Mouse (Mus musculus) erythroblast, embryonic 14.5 days (primary cell): Measurements from ENCODE around the gene Nfe2l3. TPM values are rescaled to one million over a fixed set of nuclear protein-coding genes. Genes with fewer than 3 reads are reported as not detected.
"Not testable (repeated sequence)": the region's sequence is repeated elsewhere in the genome, so short reads cannot be mapped to it uniquely, and the experiment has no call there.

Experiments used
- H3K27me3 ChIP-seq: 2 replicates; pipeline ENCODE4 v1.6.1; 2012; ENCODE audit warnings: inconsistent platforms; ENCODE audit not compliant: control insufficient read depth
- H3K36me3 ChIP-seq: 2 replicates; pipeline ENCODE4 v1.6.1; 2012; ENCODE audit warnings: mild to moderate bottlenecking, inconsistent platforms; ENCODE audit not compliant: control insufficient read depth
- H3K4me1 ChIP-seq: 2 replicates; pipeline ENCODE4 v1.6.1; 2012; ENCODE audit warnings: inconsistent platforms; ENCODE audit not compliant: control insufficient read depth
- H3K4me3 ChIP-seq: replicated peaks from 2 replicates; pipeline ENCODE3; 2012; ENCODE audit warnings: moderate library complexity, mild to moderate bottlenecking, inconsistent platforms
- H3K9me3 ChIP-seq: 2 replicates; pipeline ENCODE4 v1.6.1; 2012; ENCODE audit warnings: low read length, inconsistent platforms, mixed read lengths; ENCODE audit not compliant: control insufficient read depth
- GATA1 ChIP-seq: IDR thresholded peaks from 2 replicates; pipeline ENCODE4 v1.6.1; 2012; ENCODE audit warnings: low read length, inconsistent platforms, mixed read lengths
- TAL1 ChIP-seq: IDR thresholded peaks from 3 replicates; pipeline ENCODE4 v1.6.1; 2012; ENCODE audit warnings: low read length, inconsistent platforms, mixed read lengths
- polyA plus RNA-seq: library from polyadenylated mRNA; stranded (reverse); fragments of >175 nt; gene quantifications from 2 replicates; pipeline ENCODE4 v1.2.3, GENCODE M21; 2012

Gene Nfe2l3
- not detected in 2 replicates for polyA plus RNA-seq

DNA sequence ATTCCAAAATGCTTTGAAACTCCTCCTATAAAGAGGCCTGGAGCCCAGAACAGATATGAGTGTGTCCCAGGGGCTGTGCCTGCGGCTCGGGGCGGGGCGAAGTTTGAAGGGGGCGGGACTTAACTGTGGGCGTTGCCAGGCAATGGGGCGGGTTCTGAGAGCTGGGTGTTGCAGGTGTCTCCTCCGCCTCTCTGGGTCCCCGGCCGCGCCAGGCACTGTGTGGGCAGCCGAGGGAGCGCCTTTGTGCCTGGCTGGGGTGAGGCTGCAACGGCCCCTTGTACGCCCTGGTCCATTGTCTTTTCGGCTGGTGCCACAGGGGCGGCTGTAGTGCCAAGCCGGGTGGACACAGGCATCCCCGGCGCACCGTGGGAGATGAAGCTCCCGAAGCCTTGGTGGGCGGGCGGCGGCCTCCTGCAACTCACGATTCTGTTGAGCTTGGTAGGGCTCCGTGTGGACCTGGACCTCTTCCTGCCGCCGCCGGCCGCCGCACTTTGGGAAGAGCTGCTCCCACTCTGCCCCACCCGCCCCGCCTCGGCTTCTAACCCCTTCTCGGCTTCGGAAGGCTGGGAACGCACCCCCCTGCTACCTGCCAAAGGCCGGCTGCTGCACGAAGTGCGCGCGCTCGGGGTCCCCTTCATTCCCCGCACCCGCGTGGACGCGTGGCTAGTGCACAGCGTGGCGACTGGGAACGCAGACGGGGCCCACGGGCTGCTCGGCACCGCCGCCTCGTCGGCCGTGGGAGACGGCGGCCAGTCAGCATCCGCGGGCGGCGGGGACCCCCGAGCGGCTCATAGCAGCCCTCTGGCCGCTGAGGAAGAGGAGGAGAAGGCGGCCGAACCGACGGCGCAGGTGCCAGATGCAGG is at the start of gene Nfe2l3:
Gene Nfe2l3, plus strand, starts transcription at position 136 of the 863 bp plus-strand sequence.
- TF ChIP-seq GATA1 (no peak), TAL1 (no peak)
- Histone ChIP-seq H3K36me3 (no peaks in the 10 kb centered on the region), H3K27me3 (peaks cover 74% of the 10 kb centered on the region), H3K4me3 (peak within 1 kb of the TSS; percentile 38), H3K9me3 (peaks cover 5% of the 10 kb centered on the region; the same call in 1 of the 2 replicates), H3K4me1 (peaks cover 12% of the 10 kb centered on the region)

DNA sequence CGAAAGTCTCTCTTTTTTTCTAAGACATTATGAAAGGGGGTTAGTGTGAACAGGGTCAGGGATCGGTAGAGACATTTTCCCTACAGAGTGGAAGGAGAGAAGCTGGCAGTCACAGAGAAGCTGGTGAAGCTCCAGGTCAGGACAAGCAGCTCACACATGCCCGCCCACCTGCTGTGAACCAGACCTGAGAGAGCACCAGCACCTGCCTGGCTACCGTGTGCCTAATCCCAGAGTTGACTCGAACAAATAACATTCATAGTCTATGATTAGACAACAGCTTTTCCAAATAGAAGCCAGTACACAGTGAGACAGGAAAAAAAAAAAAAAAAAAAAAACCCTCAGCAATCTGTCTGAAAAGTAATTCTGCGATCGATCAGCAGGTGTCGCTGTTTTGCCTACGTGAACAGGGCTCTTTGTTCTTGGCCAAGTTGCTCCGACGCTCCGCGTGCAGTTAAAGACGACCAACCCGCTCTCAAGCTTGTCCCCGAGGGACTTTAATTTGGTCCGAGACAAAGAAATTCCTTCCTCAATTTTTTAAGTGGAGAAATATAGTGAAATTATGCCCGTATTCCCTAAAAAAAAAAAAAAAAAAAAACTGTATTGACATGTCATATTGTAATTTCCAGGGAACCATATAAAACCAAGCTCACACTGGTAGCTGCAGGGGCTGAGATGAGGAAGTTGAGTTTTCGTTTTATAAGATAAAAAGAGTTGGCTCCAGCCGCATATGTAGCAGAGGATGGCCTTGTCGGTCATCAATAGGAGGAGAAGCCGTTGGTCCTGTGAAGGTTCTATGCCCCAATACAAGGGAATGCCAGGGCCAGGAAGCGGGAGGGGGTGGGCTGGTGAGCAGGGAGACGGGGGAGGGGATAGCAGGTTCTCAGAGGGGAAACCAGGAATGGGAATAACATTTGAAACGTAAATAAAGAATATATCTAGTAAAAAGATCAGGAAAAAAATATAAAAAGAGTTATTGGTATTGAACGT is 48.4 kb upstream of the Nfe2l3 start:
- Histone ChIP-seq H3K27me3 (peaks cover 22% of the 10 kb centered on the region), H3K4me1 (peaks cover 7% of the 10 kb centered on the region), H3K4me3 (no peak overlapping the region), H3K36me3 (no peaks in the 10 kb centered on the region), H3K9me3 (no peaks in the 10 kb centered on the region)
- TF ChIP-seq TAL1 = no peak
- TF ChIP-seq GATA1 = no peak

DNA sequence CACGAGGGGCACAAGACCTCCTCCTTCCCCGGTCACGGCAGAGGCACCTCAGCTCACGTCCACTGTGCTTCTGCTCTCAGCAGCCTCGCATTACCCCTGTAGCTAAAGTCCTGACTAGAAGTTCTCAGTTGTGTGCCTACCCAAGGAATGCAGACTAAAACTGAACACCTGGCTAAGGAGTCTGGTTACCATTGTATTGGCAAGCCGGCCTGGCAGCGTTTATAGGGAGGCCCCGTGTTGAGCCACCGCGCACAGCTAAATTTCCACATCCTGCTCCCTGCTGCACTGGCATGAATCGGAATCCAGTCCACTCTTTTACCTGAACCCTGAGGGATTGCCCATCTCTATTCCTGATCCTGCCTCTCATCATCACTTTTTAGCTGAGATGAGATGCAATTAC is 42.0 kb upstream of the Nfe2l3 start:
- H3K9me3 ChIP-seq = no peaks in the 10 kb centered on the region
- H3K36me3 ChIP-seq = no peaks in the 10 kb centered on the region
- H3K4me3 ChIP-seq = no peak overlapping the region
- H3K27me3 ChIP-seq = no peaks in the 10 kb centered on the region
- TF ChIP-seq TAL1 (no peak), GATA1 (no peak)
- peaks cover under 1% of the 10 kb centered on the region; the same call in 1 of the 2 replicates for H3K4me1 ChIP-seq

DNA sequence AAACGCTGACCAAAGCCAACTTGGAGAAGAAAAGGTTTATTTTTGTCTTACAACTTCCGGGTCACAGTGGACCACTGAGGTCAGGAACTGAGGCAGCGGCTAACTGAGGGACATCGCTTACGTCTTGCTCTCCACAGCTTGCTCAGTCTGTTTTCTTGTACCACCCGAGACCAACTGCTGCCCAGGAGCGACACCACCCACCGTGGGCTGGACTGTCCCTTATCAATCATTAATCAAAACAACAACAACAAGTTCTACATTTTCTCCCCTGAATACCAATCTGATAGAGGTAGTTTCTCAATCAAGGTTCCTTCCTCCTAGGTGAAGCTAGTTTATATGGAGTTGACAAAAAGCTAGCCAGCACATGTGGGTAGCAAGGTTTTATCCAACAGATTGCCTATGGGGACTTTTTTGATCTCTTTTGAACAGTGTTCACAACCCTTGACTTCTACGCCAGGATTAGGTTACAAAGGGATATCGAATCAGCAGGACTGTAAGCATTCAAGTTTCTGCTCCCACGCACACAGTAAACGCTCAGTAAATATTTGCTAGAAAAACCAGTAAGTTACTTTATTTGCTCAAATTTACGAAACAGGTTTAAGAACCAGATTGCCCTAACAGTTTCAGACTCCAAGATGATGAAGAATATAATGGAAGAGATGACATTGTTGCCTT is 40.5 kb upstream of the Nfe2l3 start:
- peaks cover 3% of the 10 kb centered on the region; the same call in 1 of the 2 replicates for H3K4me1 ChIP-seq
- no peaks in the 10 kb centered on the region for H3K9me3 ChIP-seq
- no peaks in the 10 kb centered on the region for H3K36me3 ChIP-seq
- TF ChIP-seq TAL1 (no peak), GATA1 (no peak)
- no peaks in the 10 kb centered on the region for H3K27me3 ChIP-seq
- H3K4me3 ChIP-seq = no peak overlapping the region

DNA sequence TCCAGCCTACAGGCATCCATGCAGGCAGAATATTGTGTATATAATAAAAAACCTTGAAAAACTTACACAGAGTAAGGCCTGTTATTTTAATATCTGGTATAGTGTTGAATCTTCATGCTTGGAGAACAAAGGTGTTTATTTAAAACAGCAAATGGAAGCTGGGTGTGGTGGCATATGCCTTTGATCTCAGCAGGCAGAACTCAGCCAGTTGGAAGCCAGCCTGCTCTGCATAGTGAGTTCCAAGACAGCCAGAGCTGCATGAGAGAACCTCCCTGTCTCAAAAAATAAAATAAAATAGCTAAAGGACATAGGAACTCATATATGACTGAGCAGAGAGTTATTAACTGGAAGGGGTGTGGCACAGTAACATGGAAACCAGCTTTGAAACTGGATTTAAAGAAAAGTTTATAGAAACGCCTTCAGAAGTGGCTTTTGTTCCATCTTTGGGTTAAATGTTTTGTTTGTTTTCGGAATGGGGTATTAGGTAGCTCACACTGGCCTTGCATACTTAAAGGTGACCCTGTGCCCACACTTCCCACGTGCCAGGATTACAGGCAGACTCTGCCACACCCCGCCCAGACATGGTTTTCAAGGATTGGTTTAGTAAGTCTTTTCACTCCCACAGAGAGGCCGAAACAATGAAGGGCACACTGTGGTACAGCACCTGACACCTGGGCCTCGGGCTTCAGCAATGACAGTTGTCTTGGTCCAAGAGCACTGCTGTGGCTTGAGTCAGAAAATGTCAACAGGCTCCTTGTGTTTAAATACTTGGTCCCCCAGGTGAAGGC is 38.9 kb upstream of the Nfe2l3 start:
- no peak for TF ChIP-seq GATA1
- no peak for TF ChIP-seq TAL1
- Histone ChIP-seq H3K4me3 (no peak overlapping the region), H3K36me3 (no peaks in the 10 kb centered on the region), H3K4me1 (peaks cover 3% of the 10 kb centered on the region; the same call in 1 of the 2 replicates), H3K27me3 (no peaks in the 10 kb centered on the region), H3K9me3 (no peaks in the 10 kb centered on the region)

DNA sequence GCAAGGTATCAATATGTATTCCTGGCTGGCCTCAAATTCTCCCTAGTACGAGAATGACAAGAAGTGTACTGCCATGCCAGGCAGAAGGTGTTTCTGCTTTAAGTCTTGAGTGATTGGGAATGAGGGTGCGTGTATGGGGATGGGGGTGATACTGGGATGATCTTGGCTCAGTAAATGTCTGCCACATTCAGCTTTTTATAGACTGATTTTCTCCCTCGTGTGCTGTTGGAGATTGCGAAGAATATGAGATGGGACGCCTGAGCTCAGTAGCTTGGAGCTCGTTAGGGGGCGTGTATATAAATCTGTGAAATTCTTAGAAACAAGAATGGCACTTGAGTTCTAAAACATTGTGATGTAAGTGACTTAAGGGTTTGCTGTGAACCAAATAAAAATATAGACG is 38.1 kb upstream of the Nfe2l3 start:
- H3K27me3 ChIP-seq, H3K4me1 ChIP-seq, H3K4me3 ChIP-seq, H3K9me3 ChIP-seq, H3K36me3 ChIP-seq: not testable (repeated sequence)

DNA sequence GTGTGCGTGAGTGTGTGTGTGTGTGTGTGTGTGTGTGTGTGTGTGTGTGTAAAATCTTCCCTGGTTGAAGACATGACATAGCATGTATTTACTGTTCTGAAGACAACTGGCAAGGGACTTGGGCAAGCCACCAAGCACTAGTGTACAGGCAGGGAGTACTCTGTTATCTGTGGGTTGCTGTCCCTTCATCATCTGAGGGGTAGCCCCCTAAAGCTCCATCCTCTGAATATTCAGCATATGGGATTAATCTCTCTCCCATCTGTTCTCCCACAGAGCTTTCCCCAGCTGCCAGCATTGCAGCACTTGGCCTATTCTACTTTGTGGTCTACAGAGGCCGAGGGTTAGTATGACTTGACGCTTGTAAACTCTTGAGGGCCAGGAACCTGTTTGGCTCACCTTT is 37.5 kb upstream of the Nfe2l3 start:
- H3K4me3 ChIP-seq, H3K27me3 ChIP-seq, H3K9me3 ChIP-seq, H3K4me1 ChIP-seq, H3K36me3 ChIP-seq: not testable (repeated sequence)

DNA sequence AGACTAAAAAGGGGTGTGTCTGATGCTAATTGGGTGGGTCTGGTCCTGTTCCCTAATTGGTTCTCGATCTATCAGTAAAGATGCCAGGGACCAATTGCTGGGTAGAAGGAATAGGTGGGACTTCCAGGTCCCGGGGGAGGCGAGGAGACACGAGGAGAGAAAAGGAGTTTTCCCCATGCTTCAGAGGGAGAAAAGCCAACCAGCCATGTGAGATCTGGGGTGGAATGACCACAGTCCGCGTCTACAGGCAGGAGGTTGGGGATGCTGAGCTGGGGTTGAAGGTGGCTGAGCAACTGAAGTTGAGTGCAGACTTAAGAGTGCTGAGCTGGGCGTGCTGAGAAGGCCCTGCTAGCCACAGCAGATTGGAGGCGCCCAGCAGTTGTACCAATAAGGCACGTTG is 37.0 kb upstream of the Nfe2l3 start:
- H3K4me3 ChIP-seq = no peak overlapping the region
- H3K36me3 ChIP-seq = no peaks in the 10 kb centered on the region
- H3K4me1 ChIP-seq = peaks cover 10% of the 10 kb centered on the region
- H3K27me3 ChIP-seq = no peaks in the 10 kb centered on the region
- no peaks in the 10 kb centered on the region for H3K9me3 ChIP-seq
- TF ChIP-seq TAL1 (no peak), GATA1 (no peak)
